9 mouse cellular contexts compared by ENCODE assay signal in the genomic region with DNA sequence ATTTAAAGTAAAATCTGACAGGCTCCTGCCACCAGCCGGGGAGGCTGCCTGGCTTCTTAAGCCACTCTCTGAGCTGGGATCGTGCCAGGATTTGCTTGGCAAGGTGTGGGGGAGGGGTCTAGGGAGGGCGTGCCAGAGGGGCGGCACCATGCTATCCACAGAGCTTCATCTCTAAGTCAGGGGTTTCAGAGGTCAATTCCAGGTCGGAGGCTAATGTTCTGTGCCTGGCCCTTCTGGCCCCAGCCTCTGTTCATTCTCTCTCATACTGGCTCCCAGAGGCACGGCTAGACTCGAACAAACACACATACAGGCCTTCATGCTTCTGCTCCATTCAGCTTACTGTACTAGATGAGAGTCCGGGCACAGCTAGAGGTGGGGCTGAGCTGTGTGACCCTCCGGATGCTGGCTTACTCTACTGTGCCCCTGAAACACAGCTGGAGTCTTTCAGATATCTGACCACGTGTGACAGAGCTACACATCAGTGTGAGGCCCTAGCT. TPM values are rescaled to one million over a fixed set of nuclear protein-coding genes. Genes with fewer than 3 reads are reported as not detected.
DNase-seq lines count a peak whose midpoint lies in the region; ATAC-seq lines count a peak whose summit lies in the region.
"Had no signal": no experiment of that assay in that cellular context is flagged by ENCODE, and none has a peak within 500 bp of the region (broad histone marks: within the 10 kb centered on the region; RNA-seq: fewer than 3 reads in every experiment).

No protein-coding gene starts in this region.

- peaks cover 12% of the 10 kb centered on the region for H3K4me1 ChIP-seq in hindbrain, embryonic 11.5 days (replicated peaks; ENCODE audit: control insufficient read depth, insufficient read depth, low read length)
- peaks cover 19% of the 10 kb centered on the region for H3K4me1 ChIP-seq in midbrain, embryonic 11.5 days (ENCODE audit: control insufficient read depth, insufficient read depth, low read length)

- no peak overlapping the region for H3K4me3 ChIP-seq in hindbrain, embryonic 11.5 days (ENCODE audit: low read depth, low read length)
- no peak overlapping the region for H3K4me3 ChIP-seq in midbrain, embryonic 11.5 days (ENCODE audit: low read depth, low read length)
- H3K4me3 ChIP-seq: embryonic facial prominence, embryonic 15.5 days had no signal

- no peaks in the 10 kb centered on the region for H3K9me3 ChIP-seq in hindbrain, embryonic 11.5 days (ENCODE audit: control insufficient read depth, low read length)
- no peaks in the 10 kb centered on the region for H3K9me3 ChIP-seq in midbrain, embryonic 11.5 days (ENCODE audit: control insufficient read depth, low read length)
- H3K9me3 ChIP-seq: embryonic facial prominence, embryonic 15.5 days had no signal

- H3K27me3 ChIP-seq in hindbrain, embryonic 11.5 days (ENCODE audit: control insufficient read depth, insufficient read depth, low read length): no peaks in the 10 kb centered on the region
- no peaks in the 10 kb centered on the region; the same call in 1 of the 2 replicates for H3K27me3 ChIP-seq in midbrain, embryonic 11.5 days (ENCODE audit: control insufficient read depth, insufficient read depth, low read length)
- H3K27me3 ChIP-seq: embryonic facial prominence, embryonic 15.5 days had no signal

- ATAC-seq in hindbrain, embryonic 11.5 days (ENCODE audit: low FRiP score): peak; percentile 75
- peak; percentile 88 for ATAC-seq in midbrain, embryonic 11.5 days (ENCODE audit: low FRiP score)
- ATAC-seq in erythroid progenitor cell, adult 5-6 weeks (replicated peaks; ENCODE audit: low FRiP score, poor library complexity, severe bottlenecking): no peak
- no peak for ATAC-seq in CD4-positive, CD25-positive, alpha-beta regulatory T cell, adult 4 months

- WGBS in hindbrain, embryonic 11.5 days: 12% methylated on average over 10 of the region's 10 CpGs
- WGBS in midbrain, embryonic 11.5 days: 18% methylated on average over 10 of the region's 10 CpGs

- H3K27ac ChIP-seq in hindbrain, embryonic 11.5 days (ENCODE audit: low read depth, low read length): no peak overlapping the region
- H3K27ac ChIP-seq in midbrain, embryonic 11.5 days (ENCODE audit: low read depth, low read length): peak overlapping the region; percentile 5; the same call in 1 of the 2 replicates
- H3K27ac ChIP-seq: embryonic facial prominence, embryonic 15.5 days had no signal

- no peak overlapping the region for H3K9ac ChIP-seq in hindbrain, embryonic 11.5 days (ENCODE audit: low read depth, low read length)
- H3K9ac ChIP-seq in midbrain, embryonic 11.5 days (ENCODE audit: low read length): no peak overlapping the region
- H3K9ac ChIP-seq: embryonic facial prominence, embryonic 15.5 days had no signal

- H3K4me2 ChIP-seq in hindbrain, embryonic 11.5 days (replicated peaks; ENCODE audit: low read depth, low read length): no peak overlapping the region
- peak overlapping the region; percentile 8; the same call in 1 of the 2 replicates for H3K4me2 ChIP-seq in midbrain, embryonic 11.5 days
- H3K4me2 ChIP-seq: embryonic facial prominence, embryonic 15.5 days had no signal

- peak; percentile 68 to 73 for DNase-seq in cerebellum, postnatal 10 days
- DNase-seq in cerebellum, adult 18-20 months: no peak
- peak; percentile 72 for DNase-seq in R1 (ENCODE audit: low read depth, low spot score)
- peak; percentile 60 for DNase-seq in hindbrain, embryonic 11.5 days (ENCODE audit: low spot score)
- DNase-seq in midbrain, embryonic 11.5 days (ENCODE audit: low spot score, missing footprints): peak; percentile 85
- DNase-seq in gastrocnemius, postnatal 4 days (ENCODE audit: low spot score in 2 of 2): no peak

- H3K36me3 ChIP-seq in hindbrain, embryonic 11.5 days (ENCODE audit: control insufficient read depth, insufficient read depth, low read length): no peaks in the 10 kb centered on the region
- no peaks in the 10 kb centered on the region for H3K36me3 ChIP-seq in midbrain, embryonic 11.5 days (ENCODE audit: control insufficient read depth, insufficient read depth, low read length)
- H3K36me3 ChIP-seq: embryonic facial prominence, embryonic 15.5 days had no signal

RNA-seq across cellular contexts. Expression of a gene that starts 44.9 kb away (rescaled TPM):
- 0.54 and 2.1 TPM in 2 replicates for polyA plus RNA-seq in hindbrain, embryonic 11.5 days (2014; fragmentation: Nextera tagmentation; extraction: Ambion mirVana)
- 1.7 and 2.6 TPM in 2 replicates for polyA plus RNA-seq in midbrain, embryonic 11.5 days (2014; fragmentation: Nextera tagmentation; extraction: Ambion mirVana)
- total RNA-seq in erythroid progenitor cell, adult 5-6 weeks (2015; ENCODE audit: low replicate concordance): 1.8 and 2.1 TPM in 2 replicates
- total RNA-seq in erythroid progenitor cell, adult 5-6 weeks (2017; ENCODE audit: low replicate concordance): 5.4 TPM in 1 of 2 replicates, not detected in the other
- under 1 TPM; 0.62 to 0.64 TPM for total RNA-seq in gastrocnemius, postnatal 4 days (2021)
- 1 to 10 TPM in 1 of 2 experiments, under 1 TPM in 1; 0.54 to 4.1 TPM for polyA plus RNA-seq in CD4-positive, CD25-positive, alpha-beta regulatory T cell, adult 4 months (2017; shearing (Covaris generic))

Comparison
In these comparisons a context has a peak if more than half of its experiments do, and no peak if none do; other contexts are left out.
1. DNase-seq: peak in cerebellum, postnatal 10 days (2 of 2), R1 (single experiment), hindbrain, embryonic 11.5 days (single experiment) and midbrain, embryonic 11.5 days (single experiment); none in cerebellum, adult 18-20 months (0 of 2) and gastrocnemius, postnatal 4 days (0 of 2).
2. ATAC-seq: peak in hindbrain, embryonic 11.5 days (single experiment) and midbrain, embryonic 11.5 days (single experiment); none in erythroid progenitor cell, adult 5-6 weeks (single experiment) and CD4-positive, CD25-positive, alpha-beta regulatory T cell, adult 4 months (single experiment).